Mouse (Mus musculus) midbrain, embryonic 12.5 days (tissue): ENCODE results near the gene Ciao2b. TPM values are rescaled to one million over a fixed set of nuclear protein-coding genes. Genes with fewer than 3 reads are reported as not detected.
A peak's percentile ranks its signal among the peaks of the same experiment; 100 is the strongest.

Experiments used
- ATAC-seq: fragments of 200-750 bp; cut with Nextera tagmentation; 2 replicates; pipeline ENCODE4 v1.8.0; 2017; ENCODE audit warnings: low read depth, moderate TSS enrichment, moderate library complexity; ENCODE audit not compliant: low FRiP score
- H3K27ac ChIP-seq: fragments of 300-500 bp; sonication (generic); replicated peaks from 2 replicates; pipeline ENCODE4 v1.5.1; 2016; ENCODE audit warnings: mild to moderate bottlenecking
- H3K27me3 ChIP-seq: fragments of 300-500 bp; sonication (generic); 2 replicates; pipeline ENCODE4 v1.6.1; 2016; ENCODE audit warnings: mild to moderate bottlenecking
- H3K36me3 ChIP-seq: fragments of 300-500 bp; sonication (generic); 2 replicates; pipeline ENCODE4 v1.6.1; 2016
- H3K4me1 ChIP-seq: fragments of 300-500 bp; sonication (generic); 2 replicates; pipeline ENCODE4 v1.6.1; 2016
- H3K4me2 ChIP-seq: fragments of 300-500 bp; sonication (generic); replicated peaks from 2 replicates; pipeline ENCODE4 v1.6.1; 2016; ENCODE audit warnings: mild to moderate bottlenecking, moderate library complexity
- H3K4me3 ChIP-seq: fragments of 300-500 bp; sonication (generic); 2 replicates; pipeline ENCODE4 v1.5.1; 2016; ENCODE audit warnings: mild to moderate bottlenecking
- H3K9ac ChIP-seq: fragments of 300-500 bp; sonication (generic); replicated peaks from 2 replicates; pipeline ENCODE4 v1.6.1; 2016; ENCODE audit warnings: mild to moderate bottlenecking, moderate library complexity
- H3K9me3 ChIP-seq: fragments of 300-500 bp; sonication (generic); 2 replicates; pipeline ENCODE4 v1.6.1; 2016; ENCODE audit warnings: mild to moderate bottlenecking
- WGBS: fragments of 180-500 bp; shearing (Covaris S2); methylation state at CpG from one replicate; pipeline ENCODE4 v1.1.7; 2016; 5-methylcytosine and 5-hydroxymethylcytosine counted together
- polyA plus RNA-seq: library from polyadenylated mRNA; unstranded; fragments of >200 nt; fragmentation: Nextera tagmentation; extraction: Ambion mirVana; gene quantifications from 2 replicates; pipeline ENCODE4 v1.2.1, GENCODE M21; 2016

The Ciao2b gene
- polyA plus RNA-seq, 1 experiment from 2014 or later: 107 TPM

GRCm38 (mm10) chr8:104632486-104632885, 9.3 kb downstream of the Ciao2b start:
- H3K4me3 ChIP-seq: no peak overlapping the region
- peaks cover 8% of the 10 kb centered on the region for H3K4me1 ChIP-seq
- H3K27ac ChIP-seq: no peak overlapping the region
- 79% methylated on average over 6 of the region's 6 CpGs for WGBS
- no peaks in the 10 kb centered on the region for H3K9me3 ChIP-seq
- H3K4me2 ChIP-seq: no peak overlapping the region
- H3K9ac ChIP-seq: no peak overlapping the region
- no peak for ATAC-seq
- peaks cover 34% of the 10 kb centered on the region for H3K27me3 ChIP-seq
- 0 out of 2 replicates have a peak, but pooled peaks cover 5% of the 10 kb centered on the region for H3K36me3 ChIP-seq

- WGBS: 42% methylated on average over 5 of the region's 5 CpGs
- no peak overlapping the region for H3K4me3 ChIP-seq
- peaks cover 34% of the 10 kb centered on the region for H3K27me3 ChIP-seq
- H3K36me3 ChIP-seq: 0 out of 2 replicates have a peak, but pooled peaks cover 5% of the 10 kb centered on the region
- peaks cover 8% of the 10 kb centered on the region for H3K4me1 ChIP-seq
- ATAC-seq: no peak
- no peak overlapping the region for H3K4me2 ChIP-seq
- H3K9me3 ChIP-seq: no peaks in the 10 kb centered on the region
- H3K9ac ChIP-seq: no peak overlapping the region
- no peak overlapping the region for H3K27ac ChIP-seq
Observed at GRCm38 (mm10) chr8:104631975-104632374, 9.8 kb downstream of the Ciao2b start.

- WGBS: under 1% methylated on average over 20 of the region's 28 CpGs
Observed at GRCm38 (mm10) chr8:104630981-104631663, 10.6 kb downstream of the Ciao2b start, which contains the start of gene Rrad. Rrad (minus strand) TSS chr8:104631327.

GRCm38 (mm10) chr8:104630574-104630973, 11.2 kb downstream of the Ciao2b start:
- Histone ChIP-seq H3K27ac (no peak overlapping the region), H3K9ac (peak overlapping the region; percentile 61), H3K9me3 (no peaks in the 10 kb centered on the region), H3K36me3 (0 out of 2 replicates have a peak, but pooled peaks cover 5% of the 10 kb centered on the region), H3K4me3 (peak overlapping the region; percentile 45), H3K27me3 (peaks cover 34% of the 10 kb centered on the region), H3K4me1 (peaks cover 8% of the 10 kb centered on the region), H3K4me2 (peak overlapping the region; percentile 61)
- 1% methylated on average over 36 of the region's 36 CpGs for WGBS
- peak; percentile 41 for ATAC-seq

More at GRCm38 (mm10) chr8:104630981-104631663, 10.6 kb downstream of the Ciao2b start, which contains the start of gene Rrad:
- Histone ChIP-seq H3K4me2 (peak within 1 kb of the TSS; percentile 61), H3K9ac (peak within 1 kb of the TSS; percentile 61), H3K36me3 (0 out of 2 replicates have a peak, but pooled peaks cover 5% of the 10 kb centered on the region), H3K4me1 (peaks cover 8% of the 10 kb centered on the region), H3K4me3 (peak within 1 kb of the TSS; percentile 45), H3K27ac (no peak within 1 kb of the TSS), H3K9me3 (no peaks in the 10 kb centered on the region), H3K27me3 (peaks cover 34% of the 10 kb centered on the region)
- peak; percentile 63 for ATAC-seq

GRCm38 (mm10) chr8:104630111-104630479, 11.7 kb downstream of the Ciao2b start:
- no peak overlapping the region for H3K27ac ChIP-seq
- no peaks in the 10 kb centered on the region for H3K9me3 ChIP-seq
- 41% methylated on average over 8 of the region's 8 CpGs for WGBS
- 0 out of 2 replicates have a peak, but pooled peaks cover 4% of the 10 kb centered on the region for H3K36me3 ChIP-seq
- no peak for ATAC-seq
- peaks cover 34% of the 10 kb centered on the region for H3K27me3 ChIP-seq
- peak overlapping the region; percentile 61; the same call in 1 of the 2 replicates for H3K4me2 ChIP-seq
- H3K4me3 ChIP-seq: peak overlapping the region; percentile 45
- peaks cover 8% of the 10 kb centered on the region for H3K4me1 ChIP-seq
- H3K9ac ChIP-seq: no peak overlapping the region

GRCm38 (mm10) chr8:104629306-104630110, 12.3 kb downstream of the Ciao2b start:
- Histone ChIP-seq H3K4me2 (no peak overlapping the region), H3K4me3 (no peak overlapping the region), H3K36me3 (no peaks in the 10 kb centered on the region), H3K9me3 (no peaks in the 10 kb centered on the region), H3K4me1 (peaks cover 8% of the 10 kb centered on the region), H3K27ac (no peak overlapping the region), H3K27me3 (peaks cover 36% of the 10 kb centered on the region), H3K9ac (no peak overlapping the region)
- WGBS: 84% methylated on average over 22 of the region's 22 CpGs
- ATAC-seq: no peak

- Histone ChIP-seq H3K4me3 (no peak overlapping the region), H3K27me3 (peaks cover 36% of the 10 kb centered on the region), H3K4me1 (peaks cover 8% of the 10 kb centered on the region), H3K4me2 (no peak overlapping the region), H3K9ac (no peak overlapping the region), H3K9me3 (no peaks in the 10 kb centered on the region), H3K27ac (no peak overlapping the region), H3K36me3 (no peaks in the 10 kb centered on the region)
- no peak for ATAC-seq
- 93% methylated on average over 21 of the region's 21 CpGs for WGBS
Observed at GRCm38 (mm10) chr8:104628402-104628801, 13.4 kb downstream of the Ciao2b start.

GRCm38 (mm10) chr8:104627065-104627740, 14.6 kb downstream of the Ciao2b start:
- Histone ChIP-seq H3K4me1 (peaks cover 8% of the 10 kb centered on the region; the same call in 1 of the 2 replicates), H3K4me2 (no peak overlapping the region), H3K27ac (no peak overlapping the region), H3K27me3 (peaks cover 36% of the 10 kb centered on the region), H3K9ac (no peak overlapping the region), H3K36me3 (no peaks in the 10 kb centered on the region), H3K9me3 (no peaks in the 10 kb centered on the region), H3K4me3 (no peak overlapping the region)
- WGBS: 81% methylated on average over 4 of the region's 4 CpGs
- no peak for ATAC-seq

- ATAC-seq: no peak
- Histone ChIP-seq H3K4me2 (no peak within 1 kb of the TSS), H3K27me3 (peaks cover 8% of the 10 kb centered on the region), H3K9me3 (no peaks in the 10 kb centered on the region), H3K36me3 (no peaks in the 10 kb centered on the region), H3K4me3 (no peak within 1 kb of the TSS), H3K27ac (no peak within 1 kb of the TSS), H3K9ac (no peak within 1 kb of the TSS), H3K4me1 (no peaks in the 10 kb centered on the region)
- 90% methylated on average over 6 of the region's 6 CpGs for WGBS
Observed at GRCm38 (mm10) chr8:104624161-104624560, 17.6 kb downstream of the Ciao2b start, which contains the start of gene Cdh16. Cdh16 (minus strand) TSS chr8:104624396.

- WGBS: 86% methylated on average over 5 of the region's 5 CpGs
- no peak for ATAC-seq
Observed at GRCm38 (mm10) chr8:104620765-104621164, 21.0 kb downstream of the Ciao2b start.

GRCm38 (mm10) chr8:104613119-104613518, 28.6 kb downstream of the Ciao2b start:
- no peak for ATAC-seq
- H3K4me3 ChIP-seq: no peak overlapping the region
- no peak overlapping the region for H3K9ac ChIP-seq
- H3K36me3 ChIP-seq: no peaks in the 10 kb centered on the region
- H3K27ac ChIP-seq: no peak overlapping the region
- H3K27me3 ChIP-seq: no peaks in the 10 kb centered on the region
- no peaks in the 10 kb centered on the region for H3K4me1 ChIP-seq
- no peak overlapping the region for H3K4me2 ChIP-seq
- H3K9me3 ChIP-seq: no peaks in the 10 kb centered on the region
- 95% methylated on average over 4 of the region's 4 CpGs for WGBS

More at GRCm38 (mm10) chr8:104620765-104621164, 21.0 kb downstream of the Ciao2b start:
- H3K27ac ChIP-seq: no peak overlapping the region
- H3K36me3 ChIP-seq: no peaks in the 10 kb centered on the region
- H3K4me2 ChIP-seq: no peak overlapping the region
- no peaks in the 10 kb centered on the region for H3K9me3 ChIP-seq
- H3K27me3 ChIP-seq: 0 out of 2 replicates have a peak, but pooled peaks cover 3% of the 10 kb centered on the region
- no peaks in the 10 kb centered on the region for H3K4me1 ChIP-seq
- H3K9ac ChIP-seq: no peak overlapping the region
- H3K4me3 ChIP-seq: no peak overlapping the region
